Mouse (Mus musculus): Measurements from ENCODE around the gene Tyk2.

GRCm38 (mm10) chr9:21125502-21126258, 5.4 kb downstream of the Tyk2 start:
- no peak for TF ChIP-seq POLR2A (IDR thresholded peaks at IDR 0.05; ENCODE audit: control insufficient read depth, extremely low read depth, insufficient read depth, low read length, poor library complexity)
- no peak for TF ChIP-seq CTCF (IDR thresholded peaks at IDR 0.05; ENCODE audit: borderline replicate concordance, control insufficient read depth, extremely low read depth, insufficient read depth, low read length, poor library complexity)
